8 mouse cellular contexts compared by ENCODE assay signal in genomic region chr11:99120524-99121217, GRCm38 (mm10). TPM values are rescaled to one million over a fixed set of nuclear protein-coding genes. Genes with fewer than 3 reads are reported as not detected.
DNase-seq lines count a peak whose midpoint lies in the region; ATAC-seq and TF ChIP-seq lines count a peak whose summit lies in the region.
"Had no signal": no experiment of that assay in that cellular context is flagged by ENCODE, and none has a peak within 500 bp of the region (broad histone marks: within the 10 kb centered on the region; RNA-seq: fewer than 3 reads in every experiment).

No protein-coding gene starts in this region.

- WGBS in lung, embryonic 14.5 days = 53% methylated on average over 20 of the region's 20 CpGs
- WGBS in heart, adult 2 months = 43% methylated on average over 20 of the region's 20 CpGs
- 37% methylated on average over 20 of the region's 20 CpGs for WGBS in kidney, postnatal 0 days
- WGBS in stomach, embryonic 14.5 days = 57% methylated on average over 20 of the region's 20 CpGs

- DNase-seq in lung, embryonic 14.5 days = no peak
- DNase-seq in lung, postnatal 36 days = no peak
- DNase-seq in heart, adult 2 months = peak in 1 of 2 experiments; percentile 59
- DNase-seq in kidney, postnatal 0 days (ENCODE audit: low spot score) = peak; percentile 69
- no peak for DNase-seq in thymus, postnatal 14 days

- H3K9ac ChIP-seq in lung, embryonic 14.5 days = peak overlapping the region; percentile 27; the same call in 1 of the 2 replicates
- no peak overlapping the region for H3K9ac ChIP-seq in heart, adult 2 months (ENCODE audit: low read depth, low read length)
- H3K9ac ChIP-seq in kidney, postnatal 0 days (ENCODE audit: low read depth, low read length) = peak overlapping the region; percentile 46; the same call in 1 of the 2 replicates
- 0 out of 2 replicates have a peak overlapping the region, but pooled peaks have one; percentile 11 for H3K9ac ChIP-seq in stomach, embryonic 14.5 days (replicated peaks; ENCODE audit: low read depth, low read length)

- no peak for TF ChIP-seq POLR2A in heart, adult 2 months (IDR thresholded peaks at IDR 0.05; ENCODE audit: insufficient read depth, low read depth, low read length)

- intact Hi-C loops in heart, adult 2 months (cut with DNase I) = loop anchor here (5.0 kb wide), 2 partner anchors 53 to 198 kb away; no protein-coding TSS in a partner anchor

- no peak for ATAC-seq in lung, embryonic 14.5 days (ENCODE audit: insufficient read depth)
- no peak for ATAC-seq in kidney, postnatal 0 days (replicated peaks; ENCODE audit: low FRiP score, low read depth)
- ATAC-seq in stomach, embryonic 14.5 days (ENCODE audit: insufficient number of reproducible peaks, insufficient read depth, low FRiP score, low read depth) = no peak
- no peak for ATAC-seq in inflammation-experienced regulatory T-cells, adult 6 months

- H3K9me3 ChIP-seq in lung, embryonic 14.5 days (ENCODE audit: low read depth, low read length) = no peaks in the 10 kb centered on the region
- no peaks in the 10 kb centered on the region for H3K9me3 ChIP-seq in kidney, postnatal 0 days (replicated peaks; ENCODE audit: low read length)
- H3K9me3 ChIP-seq in stomach, embryonic 14.5 days (ENCODE audit: control insufficient read depth, low read depth, low read length) = no peaks in the 10 kb centered on the region

- H3K27ac ChIP-seq in lung, embryonic 14.5 days (ENCODE audit: low read depth) = peak overlapping the region; percentile 51; the same call in 1 of the 2 replicates
- peak overlapping the region; percentile 64 for H3K27ac ChIP-seq in heart, adult 2 months
- H3K27ac ChIP-seq in kidney, postnatal 0 days = peak overlapping the region; percentile 55
- peak overlapping the region; percentile 63; the same call in 1 of the 2 replicates for H3K27ac ChIP-seq in stomach, embryonic 14.5 days (ENCODE audit: low read length)

- 0 out of 2 replicates have a peak, but pooled peaks cover 5% of the 10 kb centered on the region for H3K4me1 ChIP-seq in lung, embryonic 14.5 days (ENCODE audit: insufficient read depth)
- H3K4me1 ChIP-seq in heart, adult 2 months (ENCODE audit: control insufficient read depth, insufficient read depth, low read length) = peaks cover 5% of the 10 kb centered on the region; the same call in 1 of the 2 replicates
- peaks cover 8% of the 10 kb centered on the region; the same call in 1 of the 2 replicates for H3K4me1 ChIP-seq in kidney, postnatal 0 days (replicated peaks; ENCODE audit: insufficient read depth, low read length)
- H3K4me1 ChIP-seq in stomach, embryonic 14.5 days (ENCODE audit: control insufficient read depth, insufficient read depth, low read length) = 0 out of 2 replicates have a peak, but pooled peaks cover 4% of the 10 kb centered on the region

- H3K79me2 ChIP-seq in heart, adult 2 months (replicated peaks; ENCODE audit: control insufficient read depth, insufficient read depth, low read length) = no peaks in the 10 kb centered on the region

- no peak overlapping the region for H3K4me3 ChIP-seq in lung, embryonic 14.5 days (ENCODE audit: low read depth, low read length)
- no peak overlapping the region for H3K4me3 ChIP-seq in heart, adult 2 months
- no peak overlapping the region for H3K4me3 ChIP-seq in kidney, postnatal 0 days (replicated peaks; ENCODE audit: low read depth, low read length)
- H3K4me3 ChIP-seq in stomach, embryonic 14.5 days (ENCODE audit: low read depth, low read length) = no peak overlapping the region
- H3K4me3 ChIP-seq: megakaryocyte, embryonic 14.5 days had no signal

- H3K27me3 ChIP-seq in lung, embryonic 14.5 days (ENCODE audit: insufficient read depth, low read length) = no peaks in the 10 kb centered on the region
- no peaks in the 10 kb centered on the region for H3K27me3 ChIP-seq in heart, adult 2 months (ENCODE audit: control insufficient read depth, insufficient read depth, low read length)
- H3K27me3 ChIP-seq in kidney, postnatal 0 days (ENCODE audit: insufficient read depth, low read length) = no peaks in the 10 kb centered on the region
- H3K27me3 ChIP-seq in stomach, embryonic 14.5 days (ENCODE audit: control insufficient read depth, insufficient read depth, low read length) = no peaks in the 10 kb centered on the region

- TF ChIP-seq CTCF in lung, embryonic 14.5 days (IDR thresholded peaks at IDR 0.05; ENCODE audit: low read depth) = no peak
- TF ChIP-seq CTCF in heart, adult 2 months (IDR thresholded peaks at IDR 0.05) = no peak
- TF ChIP-seq CTCF in kidney, postnatal 0 days (IDR thresholded peaks at IDR 0.05; ENCODE audit: low read depth) = no peak

- no peak for TF ChIP-seq EP300 in heart, adult 2 months (IDR thresholded peaks at IDR 0.05; ENCODE audit: insufficient read depth, low read depth, low read length)

- no peaks in the 10 kb centered on the region for H3K36me3 ChIP-seq in lung, embryonic 14.5 days (ENCODE audit: insufficient read depth)
- H3K36me3 ChIP-seq in heart, adult 2 months (ENCODE audit: control insufficient read depth, insufficient read depth, low read length) = no peaks in the 10 kb centered on the region
- no peaks in the 10 kb centered on the region for H3K36me3 ChIP-seq in kidney, postnatal 0 days (ENCODE audit: insufficient read depth, low read length)
- no peaks in the 10 kb centered on the region for H3K36me3 ChIP-seq in stomach, embryonic 14.5 days (ENCODE audit: control insufficient read depth, insufficient read depth, low read length)

- H3K4me2 ChIP-seq in lung, embryonic 14.5 days = no peak overlapping the region
- H3K4me2 ChIP-seq in kidney, postnatal 0 days (ENCODE audit: low read length) = no peak overlapping the region
- no peak overlapping the region for H3K4me2 ChIP-seq in stomach, embryonic 14.5 days (replicated peaks; ENCODE audit: low read depth, low read length)

RNA-seq across cellular contexts. Expression of gene Tns4, which starts 31.6 kb away (rescaled TPM):
- 0.39 and 0.47 TPM in 2 replicates for polyA plus RNA-seq in lung, embryonic 14.5 days (2014; fragmentation: Nextera tagmentation; extraction: Ambion mirVana)
- total RNA-seq in heart, adult 2 months (2021) = under 1 TPM; 0.16 to 0.23 TPM
- 0.49 and 1.1 TPM in 2 replicates for polyA plus RNA-seq in heart, adult 2 months (2012; rRNA removed)
- 0.13 and 0.16 TPM in 2 replicates for polyA plus RNA-seq in kidney, postnatal 0 days (2015; fragmentation: Nextera tagmentation; extraction: Ambion mirVana)
- polyA plus RNA-seq in stomach, embryonic 14.5 days (2014; fragmentation: Nextera tagmentation; extraction: Ambion mirVana) = 2.4 and 2.5 TPM in 2 replicates
- polyA plus RNA-seq in inflammation-experienced regulatory T-cells, adult 6 months (2017; shearing (Covaris generic)) = under 1 TPM; 0.30 to 0.58 (median 0.51) TPM

RNA-seq across cellular contexts. Expression of gene Ccr7, which starts 34.2 kb away (rescaled TPM):
- polyA plus RNA-seq in lung, embryonic 14.5 days (2014; fragmentation: Nextera tagmentation; extraction: Ambion mirVana) = 0.30 and 0.45 TPM in 2 replicates
- under 1 TPM; 0.29 to 0.59 TPM for total RNA-seq in heart, adult 2 months (2021)
- polyA plus RNA-seq in heart, adult 2 months (2012; rRNA removed) = 2.6 and 2.7 TPM in 2 replicates
- 0.08 and 0.19 TPM in 2 replicates for polyA plus RNA-seq in kidney, postnatal 0 days (2015; fragmentation: Nextera tagmentation; extraction: Ambion mirVana)
- polyA plus RNA-seq in stomach, embryonic 14.5 days (2014; fragmentation: Nextera tagmentation; extraction: Ambion mirVana) = 0.46 and 0.52 TPM in 2 replicates
- 100 to 1,000 TPM in 2 of 3 experiments, 10 to 100 TPM in 1; 16.6 to 295 (median 286) TPM for polyA plus RNA-seq in inflammation-experienced regulatory T-cells, adult 6 months (2017; shearing (Covaris generic))
